10 mouse cellular contexts compared by ENCODE assay signal in genomic region chr5:123626631-123627030, GRCm38 (mm10). TPM values are rescaled to one million over a fixed set of nuclear protein-coding genes. Genes with fewer than 3 reads are reported as not detected.
A peak's percentile ranks its signal among the peaks of the same experiment; 100 is the strongest.
DNase-seq lines count a peak whose midpoint lies in the region; ATAC-seq and TF ChIP-seq lines count a peak whose summit lies in the region.
"Had no signal": no experiment of that assay in that cellular context is flagged by ENCODE, and none has a peak within 500 bp of the region (broad histone marks: within the 10 kb centered on the region; RNA-seq: fewer than 3 reads in every experiment).

No protein-coding gene starts in this region.

- no peak overlapping the region for H3K4me3 ChIP-seq in MEL (ENCODE audit: control insufficient read depth in 1 of 2, insufficient read depth in 1 of 2, low read depth in 2 of 2, low read length in 2 of 2)
- no peak overlapping the region for H3K4me3 ChIP-seq in left cerebral cortex, adult 2 months
- H3K4me3 ChIP-seq: embryonic facial prominence, embryonic 15.5 days; megakaryocyte, embryonic 14.5 days had no signal

- peaks cover 0 to 8% of the 10 kb centered on the region in 2 experiments; a peak in 2 of 4 replicates for H3K36me3 ChIP-seq in MEL (ENCODE audit: control insufficient read depth in 1 of 2, insufficient read depth in 2 of 2, low read length in 2 of 2)

- DNase-seq in layer of hippocampus, adult 11-12 months (ENCODE audit: low spot score), result peak; percentile 70
- DNase-seq in layer of hippocampus, adult 9-10 months (ENCODE audit: low spot score), result no peak
- DNase-seq in MEL (ENCODE audit: low read depth, low spot score), result peak; percentile 56
- DNase-seq in cerebellum, adult 9-10 months, result peak; percentile 76
- DNase-seq in left cerebral cortex, adult 2 months (ENCODE audit: extremely low spot score in 1 of 2, low spot score in 2 of 2), result peak; percentile 49 to 52
- peak; percentile 44 to 67 for DNase-seq in natural killer cell, adult 2 months (ENCODE audit: low spot score in 2 of 2)
- DNase-seq in thymus, postnatal 25 days, result peak; percentile 74

- TF ChIP-seq EP300 in MEL (IDR thresholded peaks at IDR 0.05; ENCODE audit: low read depth in 1 of 2, low read length in 2 of 2), result no peak

- no peak overlapping the region for H3K27ac ChIP-seq in MEL (ENCODE audit: control insufficient read depth, low read depth, low read length)
- H3K27ac ChIP-seq in left cerebral cortex, adult 2 months, result no peak overlapping the region
- H3K27ac ChIP-seq: embryonic facial prominence, embryonic 15.5 days had no signal

- TF ChIP-seq POLR2A in MEL (IDR thresholded peaks at IDR 0.05; ENCODE audit: control insufficient read depth in 1 of 2, insufficient read depth in 1 of 2, low read depth in 1 of 2, low read length in 2 of 2, poor library complexity in 1 of 2), result no peak

- no peaks in the 10 kb centered on the region for H3K79me2 ChIP-seq in MEL (ENCODE audit: control insufficient read depth, insufficient read depth, low read length, poor library complexity)

- H3K9me3 ChIP-seq in MEL (replicated peaks; ENCODE audit: insufficient read depth, low read length), result no peaks in the 10 kb centered on the region
- H3K9me3 ChIP-seq: embryonic facial prominence, embryonic 15.5 days; megakaryocyte, embryonic 14.5 days had no signal

- H3K4me1 ChIP-seq in MEL (ENCODE audit: control insufficient read depth in 1 of 2, insufficient read depth in 2 of 2, low read length in 2 of 2), result peaks cover 0 to 4% of the 10 kb centered on the region in 2 experiments; a peak in 1 of 4 replicates
- H3K4me1 ChIP-seq: embryonic facial prominence, embryonic 15.5 days had no signal

- TF ChIP-seq CTCF in MEL (IDR thresholded peaks at IDR 0.05 in 2 of 3, conservative IDR thresholded peaks at IDR 0.05 in 1 of 3; ENCODE audit: control insufficient read depth in 1 of 3, insufficient read depth in 1 of 3, low read depth in 2 of 3, low read length in 3 of 3, poor library complexity in 1 of 3, severe bottlenecking in 1 of 3), result peak; percentile 33 to 74 (median 65)
- peak; percentile 57 for TF ChIP-seq CTCF in left cerebral cortex, adult 2 months (IDR thresholded peaks at IDR 0.05)

- intact Hi-C loops in left cerebral cortex, adult 2 months (cut with DNase I), result loop anchor here (1.0 to 2.0 kb wide), 2 partner anchors 73 to 280 kb away; partner anchors contain the start of gene Denr

- H3K9ac ChIP-seq in MEL (ENCODE audit: control insufficient read depth, low read depth, low read length, poor library complexity, severe bottlenecking), result no peak overlapping the region
- H3K9ac ChIP-seq: embryonic facial prominence, embryonic 15.5 days had no signal

- TF ChIP-seq RAD21 in MEL (IDR thresholded peaks at IDR 0.05; ENCODE audit: low read depth, low read length), result peak; percentile 59

- no peaks in the 10 kb centered on the region for H3K27me3 ChIP-seq in MEL (ENCODE audit: control insufficient read depth in 1 of 2, insufficient read depth in 2 of 2, low read length in 2 of 2)
- H3K27me3 ChIP-seq: embryonic facial prominence, embryonic 15.5 days; megakaryocyte, embryonic 14.5 days had no signal

- ATAC-seq in granulocyte monocyte progenitor cell, adult 5-6 weeks (replicated peaks; ENCODE audit: poor library complexity, severe bottlenecking), result peak; percentile 69

TF ChIP-seq in MEL, 35 proteins besides CTCF, POLR2A, EP300 and RAD21:
- TF ChIP-seq SMC3 (IDR thresholded peaks at IDR 0.05; ENCODE audit: low read depth, low read length) (peak; percentile 43), GATA1 (IDR thresholded peaks at IDR 0.05; ENCODE audit: low read depth, low read length) (no peak), MAX (IDR thresholded peaks at IDR 0.05; ENCODE audit: low read length) (no peak), KAT2A (conservative IDR thresholded peaks at IDR 0.05; ENCODE audit: low read depth, low read length) (no peak), ZC3H11A (IDR thresholded peaks at IDR 0.05; ENCODE audit: low read depth, low read length) (peak; percentile 34), GABPA (IDR thresholded peaks at IDR 0.05; ENCODE audit: low read depth, low read length) (no peak), POLR2AphosphoS2 (IDR thresholded peaks at IDR 0.05; ENCODE audit: low read length) (no peak), CHD2 (IDR thresholded peaks at IDR 0.05; ENCODE audit: low read length) (no peak), NELFE (IDR thresholded peaks at IDR 0.05; ENCODE audit: low read depth, low read length) (no peak), MAZ (IDR thresholded peaks at IDR 0.05; ENCODE audit: low read depth, low read length) (0 out of 2 replicates have a peak, but pooled peaks have one; percentile 52), ZMIZ1 (IDR thresholded peaks at IDR 0.05; ENCODE audit: low read depth, low read length) (no peak), MAFK (IDR thresholded peaks at IDR 0.05; ENCODE audit: borderline replicate concordance, low read depth, low read length) (no peak), BHLHE40 (IDR thresholded peaks at IDR 0.05; ENCODE audit: borderline replicate concordance, low read depth, low read length) (no peak), ELF1 (IDR thresholded peaks at IDR 0.05; ENCODE audit: low read depth, low read length) (no peak), HCFC1 (IDR thresholded peaks at IDR 0.05; ENCODE audit: low read depth, low read length) (no peak), ZKSCAN1 (IDR thresholded peaks at IDR 0.05; ENCODE audit: low read depth, low read length) (no peak), E2F4 (IDR thresholded peaks at IDR 0.05; ENCODE audit: borderline replicate concordance, low read depth, low read length) (no peak), SIN3A (IDR thresholded peaks at IDR 0.05; ENCODE audit: low read length) (no peak), JUND (IDR thresholded peaks at IDR 0.05; ENCODE audit: low read depth, low read length) (no peak), USF2 (IDR thresholded peaks at IDR 0.05; ENCODE audit: borderline replicate concordance in 1 of 2, insufficient read depth in 1 of 2, low read depth in 1 of 2, low read length in 2 of 2) (no peak)
TF ChIP-seq in MEL: peak in this region for 3.

RNA-seq across cellular contexts. Expression of gene Vps33a, which starts 53.8 kb away (rescaled TPM):
- total RNA-seq in MEL (2012; rRNA removed), result 20.9 and 21.4 TPM in 2 replicates
- polyA plus RNA-seq in MEL (2012; ENCODE audit: insufficient read depth in 1 of 2, insufficient read length in 2 of 2, low read depth in 1 of 2, low replicate concordance in 2 of 2, missing spikeins in 1 of 2), result 10 to 100 TPM in 1 of 2 experiments, not detected in 1; 23.9 TPM
- 23.1 and 39.0 TPM in 2 replicates for total RNA-seq in granulocyte monocyte progenitor cell, adult 5-6 weeks (2014; fragmentation: Nextera tagmentation)
- total RNA-seq in granulocyte monocyte progenitor cell, adult 5-6 weeks (2017), result 21.7 and 23.9 TPM in 2 replicates
- 100 to 1,000 TPM in 1 of 2 experiments, 10 to 100 TPM in 1; 87.3 to 105 TPM for total RNA-seq in left cerebral cortex, adult 2 months (2021)

RNA-seq across cellular contexts. Expression of gene Clip1, which starts 57.8 kb away (rescaled TPM):
- total RNA-seq in MEL (2012; rRNA removed), result 13.3 and 16.2 TPM in 2 replicates
- 10 to 100 TPM in 1 of 2 experiments, not detected in 1; 23.0 TPM for polyA plus RNA-seq in MEL (2012; ENCODE audit: insufficient read depth in 1 of 2, insufficient read length in 2 of 2, low read depth in 1 of 2, low replicate concordance in 2 of 2, missing spikeins in 1 of 2)
- 41.7 and 56.0 TPM in 2 replicates for total RNA-seq in granulocyte monocyte progenitor cell, adult 5-6 weeks (2014; fragmentation: Nextera tagmentation)
- 63.4 and 65.9 TPM in 2 replicates for total RNA-seq in granulocyte monocyte progenitor cell, adult 5-6 weeks (2017)
- total RNA-seq in left cerebral cortex, adult 2 months (2021), result 100 to 1,000 TPM; 139 TPM
